Mouse (Mus musculus) liver, embryonic 11.5 days (tissue): ENCODE measurements around the gene Pqlc3. TPM values are rescaled to one million over a fixed set of nuclear protein-coding genes. Genes with fewer than 3 reads are reported as not detected.
"Not testable (repeated sequence)": the region's sequence is repeated elsewhere in the genome, so short reads cannot be mapped to it uniquely, and the experiment has no call there.

Source experiments
- ATAC-seq: fragments of 200-750 bp; cut with Nextera tagmentation; replicated peaks from 2 replicates; pipeline ENCODE4 v1.8.0; 2017; ENCODE audit warnings: moderate number of reproducible peaks, mild to moderate bottlenecking, moderate TSS enrichment, moderate library complexity; ENCODE audit not compliant: low FRiP score
- DNase-seq: peaks from one replicate; pipeline ENCODE4 v3.0.0-alpha.2; 2017; ENCODE audit warnings: low spot score
- H3K27ac ChIP-seq: fragments of 300-500 bp; sonication (generic); 2 replicates; pipeline ENCODE4 v1.5.1; 2014; ENCODE audit warnings: mild to moderate bottlenecking, low read depth, low read length, control low read depth
- H3K27me3 ChIP-seq: fragments of 300-500 bp; sonication (generic); replicated peaks from 2 replicates; pipeline ENCODE4 v1.6.1; 2014; ENCODE audit warnings: low read length, mixed read lengths; ENCODE audit not compliant: control insufficient read depth, insufficient read depth
- H3K36me3 ChIP-seq: fragments of 300-500 bp; sonication (generic); 2 replicates; pipeline ENCODE4 v1.6.1; 2014; ENCODE audit warnings: mild to moderate bottlenecking, low read length, moderate library complexity, mixed read lengths; ENCODE audit not compliant: control insufficient read depth, insufficient read depth
- H3K4me1 ChIP-seq: fragments of 300-500 bp; sonication (generic); replicated peaks from 2 replicates; pipeline ENCODE4 v1.6.1; 2014; ENCODE audit warnings: low read length, mixed read lengths; ENCODE audit not compliant: control insufficient read depth, insufficient read depth
- H3K4me2 ChIP-seq: fragments of 300-500 bp; sonication (generic); 2 replicates; pipeline ENCODE4 v1.6.1; 2014; ENCODE audit warnings: mild to moderate bottlenecking, control low read depth, moderate library complexity
- H3K4me3 ChIP-seq: fragments of 300-500 bp; sonication (generic); 2 replicates; pipeline ENCODE4 v1.5.1; 2014; ENCODE audit warnings: low read depth, low read length, control low read depth
- H3K9ac ChIP-seq: fragments of 300-500 bp; sonication (generic); 2 replicates; pipeline ENCODE4 v1.6.1; 2014; ENCODE audit warnings: low read depth, low read length, control low read depth
- H3K9me3 ChIP-seq: fragments of 300-500 bp; sonication (generic); 2 replicates; pipeline ENCODE4 v1.6.1; 2016; ENCODE audit warnings: low read length, inconsistent platforms, mixed read lengths; ENCODE audit not compliant: control insufficient read depth
- WGBS: fragments of 180-500 bp; shearing (Covaris S2); extraction: QIAGEN DNeasy Blood & Tissue Kit; methylation state at CpG from one replicate; pipeline ENCODE4 v1.1.7; 2014; 5-methylcytosine and 5-hydroxymethylcytosine counted together
- polyA plus RNA-seq: library from polyadenylated mRNA; unstranded; fragments of >200 nt; fragmentation: Nextera tagmentation; extraction: Ambion mirVana; gene quantifications from 2 replicates; pipeline ENCODE4 v1.2.1, GENCODE M21; 2014

Pqlc3 gene
- polyA plus RNA-seq, 1 experiment from 2014 or later, result 5.1 TPM

- no peaks in the 10 kb centered on the region for H3K27me3 ChIP-seq
- H3K4me1 ChIP-seq, result no peaks in the 10 kb centered on the region
- 48% methylated on average over 9 of the region's 9 CpGs for WGBS
- no peaks in the 10 kb centered on the region for H3K36me3 ChIP-seq
- no peak overlapping the region for H3K9ac ChIP-seq
- DNase-seq, result no peak
- H3K27ac ChIP-seq, result no peak overlapping the region
- no peak overlapping the region for H3K4me3 ChIP-seq
- no peak overlapping the region for H3K4me2 ChIP-seq
- no peaks in the 10 kb centered on the region for H3K9me3 ChIP-seq
- no peak for ATAC-seq
Measured at GRCm38 (mm10) chr12:17036532-17036931, 36.3 kb upstream of the Pqlc3 start.

- DNase-seq (no peak), ATAC-seq (no peak)
- 50% methylated on average over 2 of the region's 2 CpGs for WGBS
- no peaks in the 10 kb centered on the region for H3K9me3 ChIP-seq
- H3K4me1 ChIP-seq, result no peaks in the 10 kb centered on the region
- H3K4me2 ChIP-seq, result no peak overlapping the region
- no peak overlapping the region for H3K27ac ChIP-seq
- H3K4me3 ChIP-seq, result no peak overlapping the region
- H3K9ac ChIP-seq, result no peak overlapping the region
- H3K27me3 ChIP-seq, result no peaks in the 10 kb centered on the region
- no peaks in the 10 kb centered on the region for H3K36me3 ChIP-seq
Measured at GRCm38 (mm10) chr12:17035128-17035527, 34.9 kb upstream of the Pqlc3 start.

- Histone ChIP-seq H3K9me3 (no peaks in the 10 kb centered on the region), H3K4me1 (no peaks in the 10 kb centered on the region), H3K4me3 (no peak overlapping the region), H3K27ac (no peak overlapping the region), H3K36me3 (no peaks in the 10 kb centered on the region), H3K27me3 (no peaks in the 10 kb centered on the region), H3K4me2 (no peak overlapping the region), H3K9ac (no peak overlapping the region)
- WGBS, result 79% methylated on average over 5 of the region's 5 CpGs
- DNase-seq, result no peak
- ATAC-seq, result no peak
Measured at GRCm38 (mm10) chr12:17034671-17035070, 34.5 kb upstream of the Pqlc3 start.

GRCm38 (mm10) chr12:17033464-17033841 lies 33.2 kb upstream of the Pqlc3 start:
- Histone ChIP-seq H3K4me3 (no peak overlapping the region), H3K27ac (no peak overlapping the region), H3K4me2 (no peak overlapping the region), H3K4me1 (no peaks in the 10 kb centered on the region), H3K36me3 (no peaks in the 10 kb centered on the region), H3K9me3 (no peaks in the 10 kb centered on the region), H3K27me3 (no peaks in the 10 kb centered on the region), H3K9ac (no peak overlapping the region)
- ATAC-seq (no peak), DNase-seq (no peak)
- 79% methylated on average over 9 of the region's 9 CpGs for WGBS

GRCm38 (mm10) chr12:17032694-17033463 lies 32.7 kb upstream of the Pqlc3 start:
- DNase-seq (peak; percentile 37), ATAC-seq (no peak)
- Histone ChIP-seq H3K27ac (no peak overlapping the region), H3K27me3 (no peaks in the 10 kb centered on the region), H3K36me3 (no peaks in the 10 kb centered on the region), H3K4me2 (peak overlapping the region; percentile 17; the same call in 1 of the 2 replicates), H3K9ac (no peak overlapping the region), H3K9me3 (no peaks in the 10 kb centered on the region), H3K4me3 (no peak overlapping the region), H3K4me1 (no peaks in the 10 kb centered on the region)
- WGBS, result 38% methylated on average over 13 of the region's 13 CpGs

- no peak overlapping the region for H3K9ac ChIP-seq
- 90% methylated on average over 6 of the region's 6 CpGs for WGBS
- no peak for ATAC-seq
- H3K27me3 ChIP-seq, result no peaks in the 10 kb centered on the region
- H3K4me3 ChIP-seq, result no peak overlapping the region
- no peak overlapping the region for H3K27ac ChIP-seq
- DNase-seq, result no peak
- H3K4me2 ChIP-seq, result no peak overlapping the region
- H3K4me1 ChIP-seq, result no peaks in the 10 kb centered on the region
- no peaks in the 10 kb centered on the region for H3K36me3 ChIP-seq
- no peaks in the 10 kb centered on the region for H3K9me3 ChIP-seq
Measured at GRCm38 (mm10) chr12:17024554-17025110, 24.4 kb upstream of the Pqlc3 start.

- Histone ChIP-seq H3K9me3 (no peaks in the 10 kb centered on the region), H3K27me3 (no peaks in the 10 kb centered on the region), H3K27ac (no peak overlapping the region), H3K4me1 (no peaks in the 10 kb centered on the region), H3K9ac (no peak overlapping the region), H3K36me3 (no peaks in the 10 kb centered on the region), H3K4me2 (no peak overlapping the region), H3K4me3 (no peak overlapping the region)
- DNase-seq (no peak), ATAC-seq (no peak)
- WGBS, result 83% methylated on average over 4 of the region's 4 CpGs
Measured at GRCm38 (mm10) chr12:17022145-17022544, 21.9 kb upstream of the Pqlc3 start.

- H3K27ac ChIP-seq, H3K36me3 ChIP-seq, H3K9me3 ChIP-seq, H3K4me1 ChIP-seq, H3K27me3 ChIP-seq, H3K9ac ChIP-seq, ATAC-seq, H3K4me3 ChIP-seq, DNase-seq, H3K4me2 ChIP-seq: not testable (repeated sequence)
- 71% methylated on average over 4 of the region's 4 CpGs for WGBS
Measured at GRCm38 (mm10) chr12:17021125-17021524, 20.9 kb upstream of the Pqlc3 start.

GRCm38 (mm10) chr12:17018468-17018867 lies 18.3 kb upstream of the Pqlc3 start:
- Histone ChIP-seq H3K36me3 (no peaks in the 10 kb centered on the region), H3K9me3 (no peaks in the 10 kb centered on the region), H3K4me3 (no peak overlapping the region), H3K9ac (no peak overlapping the region), H3K4me1 (no peaks in the 10 kb centered on the region), H3K27ac (no peak overlapping the region), H3K27me3 (no peaks in the 10 kb centered on the region), H3K4me2 (no peak overlapping the region)
- 31% methylated on average over 4 of the region's 4 CpGs for WGBS
- no peak for ATAC-seq
- no peak for DNase-seq
